Comparison of ENCODE assay signal across 8 mouse cellular contexts in genomic region chr8:81767411-81768312, GRCm38 (mm10).
DNase-seq lines count a peak whose midpoint lies in the region; ATAC-seq and TF ChIP-seq lines count a peak whose summit lies in the region.

No protein-coding gene starts in this region.

- no peak for TF ChIP-seq CTCF in small intestine, adult 2 months (IDR thresholded peaks at IDR 0.05; ENCODE audit: extremely low read depth, insufficient read length, insufficient replicate concordance, low read depth, low read length)

- H3K4me2 ChIP-seq in heart, embryonic 13.5 days = peak overlapping the region; percentile 68
- peak overlapping the region; percentile 52 for H3K4me2 ChIP-seq in kidney, embryonic 15.5 days

- TF ChIP-seq POLR2A in small intestine, adult 2 months (IDR thresholded peaks at IDR 0.05; ENCODE audit: low read depth, low read length) = no peak

- H3K4me3 ChIP-seq in heart, embryonic 13.5 days = peak overlapping the region; percentile 47
- peak overlapping the region; percentile 32 for H3K4me3 ChIP-seq in kidney, embryonic 15.5 days (replicated peaks)
- H3K4me3 ChIP-seq in small intestine, adult 2 months (ENCODE audit: low read depth, low read length) = peak overlapping the region; percentile 29

- no peaks in the 10 kb centered on the region for H3K27me3 ChIP-seq in heart, embryonic 13.5 days (replicated peaks)
- no peaks in the 10 kb centered on the region for H3K27me3 ChIP-seq in kidney, embryonic 15.5 days
- H3K27me3 ChIP-seq in small intestine, adult 2 months (ENCODE audit: control insufficient read depth, insufficient read depth, low read length) = no peaks in the 10 kb centered on the region

- H3K4me1 ChIP-seq in heart, embryonic 13.5 days = peaks cover 38% of the 10 kb centered on the region
- H3K4me1 ChIP-seq in kidney, embryonic 15.5 days = peaks cover 14% of the 10 kb centered on the region
- no peaks in the 10 kb centered on the region for H3K4me1 ChIP-seq in small intestine, adult 2 months (ENCODE audit: control insufficient read depth, insufficient read depth, insufficient read length, low read length)

- ATAC-seq in frontal cortex, adult (ENCODE audit: low TSS enrichment) = peak; percentile 27; the same call in 1 of the 2 replicates
- ATAC-seq in heart, embryonic 13.5 days (ENCODE audit: extremely low read depth, insufficient number of reproducible peaks, low FRiP score, low TSS enrichment) = peak; percentile 42; the same call in 1 of the 2 replicates
- ATAC-seq in kidney, embryonic 15.5 days (replicated peaks; ENCODE audit: low FRiP score) = peak; percentile 85

- DNase-seq in frontal cortex, postnatal 25 days (ENCODE audit: low spot score in 2 of 2) = no peak
- peak; percentile 60 for DNase-seq in embryo, embryonic 10.5 days (ENCODE audit: low spot score)
- DNase-seq in lung, postnatal 25 days (ENCODE audit: low spot score) = peak; percentile 57
- DNase-seq in ovary, postnatal 36 days (ENCODE audit: low spot score) = no peak

- peak overlapping the region; percentile 83 for H3K27ac ChIP-seq in heart, embryonic 13.5 days (replicated peaks)
- H3K27ac ChIP-seq in kidney, embryonic 15.5 days = peak overlapping the region; percentile 82
- H3K27ac ChIP-seq in small intestine, adult 2 months (ENCODE audit: insufficient read depth, low read depth, low read length) = peak overlapping the region; percentile 46; the same call in 1 of the 2 replicates

- WGBS in heart, embryonic 13.5 days = 14% methylated on average over 12 of the region's 12 CpGs
- 9% methylated on average over 12 of the region's 12 CpGs for WGBS in kidney, embryonic 15.5 days
- WGBS in small intestine, adult 2 months = 16% methylated on average over 12 of the region's 12 CpGs

- H3K9ac ChIP-seq in heart, embryonic 13.5 days = peak overlapping the region; percentile 74
- no peak overlapping the region for H3K9ac ChIP-seq in kidney, embryonic 15.5 days

- no peaks in the 10 kb centered on the region for H3K9me3 ChIP-seq in heart, embryonic 13.5 days
- H3K9me3 ChIP-seq in kidney, embryonic 15.5 days (replicated peaks) = no peaks in the 10 kb centered on the region

- H3K36me3 ChIP-seq in heart, embryonic 13.5 days = no peaks in the 10 kb centered on the region
- H3K36me3 ChIP-seq in kidney, embryonic 15.5 days = no peaks in the 10 kb centered on the region
- H3K36me3 ChIP-seq in small intestine, adult 2 months (ENCODE audit: control insufficient read depth, insufficient read depth, low read length) = no peaks in the 10 kb centered on the region

Comparison
In these comparisons a context has a peak if more than half of its experiments do, and no peak if none do; other contexts are left out.
1. ATAC-seq: peak in every context shown above with its lines; median percentile 85 in kidney, embryonic 15.5 days; 42 in heart, embryonic 13.5 days; 27 in frontal cortex, adult.
2. DNase-seq: peak in embryo, embryonic 10.5 days (single experiment) and lung, postnatal 25 days (single experiment); none in frontal cortex, postnatal 25 days (0 of 2) and ovary, postnatal 36 days (single experiment).
3. Peak in every context shown above with its lines, with median percentiles within 50 percentile points of each other: H3K27ac ChIP-seq and H3K4me3 ChIP-seq.